Mouse (Mus musculus) c-Kit-negative CD71-positive TER-119-positive erythroid progenitor cells, embryonic 14.5 days (primary cell): ENCODE data around the gene Krt75.
"Not testable (repeated sequence)": the region's sequence is repeated elsewhere in the genome, so short reads cannot be mapped to it uniquely, and the experiment has no call there.

ENCODE experiments used
- DNase-seq: peaks from one replicate; pipeline ENCODE4 v3.0.0-alpha.2; 2013; ENCODE audit warnings: low read depth, low spot score

Gene Krt75

GRCm38 (mm10) chr15:101517161-101517560 is 56.5 kb downstream of the Krt75 start, which contains the start of gene Gm49425:
Gene Gm49425, minus strand, starts transcription at chr15:101517261.
- not testable (repeated sequence) for DNase-seq
